Mouse (Mus musculus): Measurements from ENCODE around the gene H60b. TPM values are rescaled to one million over a fixed set of nuclear protein-coding genes. Genes with fewer than 3 reads are reported as not detected.
A peak's percentile ranks its signal among the peaks of the same experiment; 100 is the strongest.

The H60b gene
- total RNA-seq, 2 experiments from 2014 or later, result not detected

- intact Hi-C loops (cut with DNase I), result no loop called here
- no peak for DNase-seq
- no peak for TF ChIP-seq CTCF (IDR thresholded peaks at IDR 0.05)
- 0 out of 2 replicates have a peak overlapping the region, but pooled peaks have one; percentile 92 for H3K27ac ChIP-seq
- peak overlapping the region; percentile 64 for H3K4me3 ChIP-seq
Observed at GRCm38 (mm10) chr10:22295676-22296075, 137.3 kb downstream of the H60b start.

GRCm38 (mm10) chr10:22297033-22297762 lies 138.8 kb downstream of the H60b start:
- H3K27ac ChIP-seq, result peak overlapping the region; percentile 92
- no peak for TF ChIP-seq CTCF (IDR thresholded peaks at IDR 0.05)
- intact Hi-C loops (cut with DNase I), result no loop called here
- H3K4me3 ChIP-seq, result peak overlapping the region; percentile 64
- no peak for DNase-seq

GRCm38 (mm10) chr10:22297766-22298461 lies 139.5 kb downstream of the H60b start:
- Histone ChIP-seq H3K27ac (peak overlapping the region; percentile 92), H3K4me3 (peak overlapping the region; percentile 64)
- intact Hi-C loops (cut with DNase I), result no loop called here
- no peak for TF ChIP-seq CTCF (IDR thresholded peaks at IDR 0.05)
- DNase-seq, result no peak

- Histone ChIP-seq H3K4me3 (peak overlapping the region; percentile 72), H3K27ac (peak overlapping the region; percentile 92)
- TF ChIP-seq CTCF (IDR thresholded peaks at IDR 0.05), result no peak
- intact Hi-C loops (cut with DNase I), result no loop called here
- DNase-seq, result no peak
Observed at GRCm38 (mm10) chr10:22299324-22299723, 140.9 kb downstream of the H60b start.

GRCm38 (mm10) chr10:22301641-22302040 lies 143.3 kb downstream of the H60b start:
- DNase-seq, result no peak
- Histone ChIP-seq H3K27ac (peak overlapping the region; percentile 92), H3K4me3 (peak overlapping the region; percentile 72)
- TF ChIP-seq CTCF (IDR thresholded peaks at IDR 0.05), result no peak
- intact Hi-C loops (cut with DNase I), result no loop called here

- no peak for DNase-seq
- H3K4me3 ChIP-seq, result peak overlapping the region; percentile 72
- intact Hi-C loops (cut with DNase I), result no loop called here
- H3K27ac ChIP-seq, result peak overlapping the region; percentile 92
- no peak for TF ChIP-seq CTCF (IDR thresholded peaks at IDR 0.05)
Observed at GRCm38 (mm10) chr10:22302344-22303057, 144.1 kb downstream of the H60b start.

GRCm38 (mm10) chr10:22303736-22304135 lies 145.3 kb downstream of the H60b start:
- no peak for TF ChIP-seq CTCF (IDR thresholded peaks at IDR 0.05)
- H3K27ac ChIP-seq, result peak overlapping the region; percentile 92
- no peak overlapping the region for H3K4me3 ChIP-seq
- intact Hi-C loops (cut with DNase I), result no loop called here
- no peak for DNase-seq

- TF ChIP-seq CTCF (IDR thresholded peaks at IDR 0.05), result no peak
- DNase-seq, result no peak
- intact Hi-C loops (cut with DNase I), result no loop called here
- no peak overlapping the region for H3K27ac ChIP-seq
- no peak overlapping the region for H3K4me3 ChIP-seq
Observed at GRCm38 (mm10) chr10:22305801-22306200, 147.4 kb downstream of the H60b start.

GRCm38 (mm10) chr10:22306452-22306851 lies 148.1 kb downstream of the H60b start:
- H3K27ac ChIP-seq, result no peak overlapping the region
- intact Hi-C loops (cut with DNase I), result no loop called here
- H3K4me3 ChIP-seq, result no peak overlapping the region
- no peak for DNase-seq
- TF ChIP-seq CTCF (IDR thresholded peaks at IDR 0.05), result no peak

- intact Hi-C loops (cut with DNase I), result no loop called here
- Histone ChIP-seq H3K4me3 (no peak overlapping the region), H3K27ac (no peak overlapping the region)
- TF ChIP-seq CTCF (IDR thresholded peaks at IDR 0.05), result no peak
- DNase-seq, result no peak
Observed at GRCm38 (mm10) chr10:22308221-22308620, 149.8 kb downstream of the H60b start.

- no peak overlapping the region for H3K27ac ChIP-seq
- DNase-seq, result no peak
- no peak for TF ChIP-seq CTCF (IDR thresholded peaks at IDR 0.05)
- intact Hi-C loops (cut with DNase I), result no loop called here
- no peak overlapping the region for H3K4me3 ChIP-seq
Observed at GRCm38 (mm10) chr10:22322858-22323257, 164.5 kb downstream of the H60b start.

Other genes with a start within 250 kb of the H60b start
- gene 4930444G20Rik, start 90.5 kb upstream of the H60b start, total RNA-seq (2021), result not detected
- gene E030030I06Rik, start 9.3 kb upstream of the H60b start, total RNA-seq (2021), result 1 to 10 TPM in 1 of 2 experiments, not detected in 1; 1.2 TPM
- not detected for gene Raet1e, start within 50 bp of the H60b start, total RNA-seq (2021)
- gene Raet1d, start 202.0 kb downstream of the H60b start, total RNA-seq (2021), result not detected